Mouse (Mus musculus): ENCODE results near the gene Myrip.
"Not testable (repeated sequence)": the region's sequence is repeated elsewhere in the genome, so short reads cannot be mapped to it uniquely, and the experiment has no call there.

The Myrip gene

GRCm38 (mm10) chr9:120301213-120301612 lies at the start of gene Myrip:
Myrip (plus strand) TSS chr9:120301513.
- DNase-seq (ENCODE audit: low read depth, low spot score): not testable (repeated sequence)

DNA sequence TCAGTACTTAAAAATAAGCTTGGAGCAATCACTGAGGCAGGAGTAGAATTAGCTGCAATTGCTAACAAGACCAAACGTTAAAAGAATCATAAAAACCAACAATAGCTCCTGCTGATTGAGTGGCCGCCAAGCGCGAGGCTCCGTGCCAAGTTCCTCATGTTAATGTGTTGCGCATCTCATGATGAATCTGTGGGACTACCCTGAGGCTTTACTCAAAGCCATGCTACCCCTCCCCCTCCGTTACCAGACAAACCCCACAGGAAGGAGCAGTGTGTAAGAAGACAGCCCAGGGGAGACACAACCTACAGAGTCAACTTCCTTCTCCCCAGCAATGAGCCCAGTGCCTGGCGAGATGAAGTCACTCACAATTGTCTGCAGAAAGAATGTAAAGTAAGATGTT lies 41.5 kb upstream of the Myrip start:
- DNase-seq (ENCODE audit: low read depth, low spot score): peak; percentile 35

DNA sequence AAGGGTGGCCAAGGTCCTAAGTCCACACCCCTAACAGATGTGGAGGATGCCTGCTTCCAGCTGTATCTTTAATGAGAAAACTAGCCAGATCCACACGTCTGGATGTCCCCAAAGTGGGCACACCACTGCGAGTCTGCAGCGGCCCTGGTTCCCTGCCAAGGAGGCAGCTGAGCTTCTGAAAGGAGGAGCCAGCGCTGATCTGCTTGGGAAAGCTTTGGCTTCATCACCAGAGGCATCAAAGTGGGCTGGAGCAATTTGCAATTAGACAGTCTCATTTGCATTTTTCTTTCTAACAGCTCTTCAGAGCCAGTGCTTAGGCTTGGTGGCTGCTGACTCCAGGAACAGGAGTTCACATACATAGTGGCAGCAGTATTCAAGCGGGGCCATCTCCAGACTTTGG lies 37.3 kb upstream of the Myrip start:
- no peak for DNase-seq (ENCODE audit: low read depth, low spot score)

DNA sequence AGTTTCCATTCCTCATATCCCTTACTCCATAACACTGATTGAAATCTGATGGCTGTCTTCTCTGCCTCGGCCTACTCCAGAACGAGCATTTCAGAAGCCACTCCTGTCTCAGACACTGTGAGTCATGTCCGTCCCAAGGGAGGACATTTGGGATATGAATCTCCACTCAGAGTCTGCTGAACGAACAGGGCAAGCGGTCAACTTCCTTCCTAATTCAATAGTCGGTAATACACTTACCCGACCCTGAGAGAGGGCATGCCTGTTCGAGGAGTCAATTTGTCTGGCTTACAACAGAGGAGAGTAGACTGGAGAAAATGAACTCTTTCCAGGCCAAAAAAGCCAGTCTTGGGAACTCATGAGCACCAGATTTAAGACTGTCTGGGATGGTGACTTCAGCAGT lies 28.2 kb upstream of the Myrip start:
- no peak for DNase-seq (ENCODE audit: low read depth, low spot score)

GRCm38 (mm10) chr9:120275226-120275625 lies 26.1 kb upstream of the Myrip start:
- DNase-seq (ENCODE audit: low read depth, low spot score): no peak

GRCm38 (mm10) chr9:120281147-120281546 lies 20.2 kb upstream of the Myrip start:
- no peak for DNase-seq (ENCODE audit: low read depth, low spot score)

- DNase-seq (ENCODE audit: low read depth, low spot score): no peak
Observed at GRCm38 (mm10) chr9:120282461-120283047, 18.8 kb upstream of the Myrip start.

DNA sequence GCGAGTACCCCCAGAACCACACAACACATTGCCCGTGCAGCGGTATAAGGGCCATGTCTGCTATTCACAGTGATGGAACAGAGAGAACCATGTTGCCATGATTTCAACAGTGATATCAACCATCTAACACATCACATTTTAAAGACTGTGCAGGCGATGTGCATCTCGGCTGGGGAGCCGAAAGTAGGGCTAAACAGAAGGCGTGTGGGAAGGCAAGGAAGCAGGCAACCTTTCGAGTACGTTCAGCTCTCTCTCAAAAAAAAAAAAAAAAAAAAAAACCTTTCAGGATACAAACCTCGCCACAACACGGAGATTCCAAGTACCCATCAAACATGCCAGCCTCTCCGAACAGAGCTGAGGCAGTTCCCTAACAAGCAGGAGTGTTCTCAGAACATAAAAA lies 17.8 kb upstream of the Myrip start:
- no peak for DNase-seq (ENCODE audit: low read depth, low spot score)

DNA sequence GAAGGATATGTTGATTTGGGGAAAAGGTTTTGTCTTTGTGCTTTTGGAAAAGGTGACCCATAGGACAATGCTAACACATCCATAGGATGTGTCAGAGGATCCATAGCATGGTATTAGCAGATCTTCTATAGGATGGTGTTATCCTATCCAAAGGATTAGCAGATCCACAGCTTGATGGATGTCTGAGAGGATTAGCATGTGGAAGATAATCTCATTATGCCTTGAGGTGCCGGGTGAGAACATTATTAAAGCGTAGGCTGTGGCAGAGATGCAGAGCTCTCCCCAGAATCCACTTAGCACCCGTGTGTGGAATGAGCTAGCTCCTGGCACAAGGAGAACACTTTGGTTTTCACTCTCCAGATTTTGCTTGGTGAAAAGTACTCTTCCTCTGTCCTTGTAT lies 13.3 kb upstream of the Myrip start:
- DNase-seq (ENCODE audit: low read depth, low spot score): no peak

GRCm38 (mm10) chr9:120290375-120290774 lies 10.9 kb upstream of the Myrip start:
- no peak for DNase-seq (ENCODE audit: low read depth, low spot score)

GRCm38 (mm10) chr9:120292488-120292887 lies 8.8 kb upstream of the Myrip start:
- DNase-seq (ENCODE audit: low read depth, low spot score): no peak

DNA sequence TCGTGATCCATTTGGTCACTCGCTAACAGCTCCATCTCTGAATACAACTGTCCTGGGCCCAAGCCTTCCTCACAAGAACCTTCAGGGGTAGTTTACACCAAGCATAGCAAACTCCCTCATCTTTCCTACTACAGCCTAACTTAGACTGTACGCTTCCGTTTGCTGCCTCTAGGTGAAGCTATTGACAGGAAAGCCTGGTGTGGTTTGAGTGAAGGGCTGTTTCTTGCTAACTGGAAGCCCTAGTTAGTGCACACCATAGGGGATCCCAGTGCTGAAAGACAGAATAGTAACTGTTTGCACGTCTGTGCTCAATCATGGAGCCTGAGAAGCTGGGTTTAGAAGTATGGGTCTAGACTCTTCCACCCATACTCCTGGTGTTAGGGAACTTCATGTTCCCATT lies 5.8 kb upstream of the Myrip start:
- no peak for DNase-seq (ENCODE audit: low read depth, low spot score)

DNA sequence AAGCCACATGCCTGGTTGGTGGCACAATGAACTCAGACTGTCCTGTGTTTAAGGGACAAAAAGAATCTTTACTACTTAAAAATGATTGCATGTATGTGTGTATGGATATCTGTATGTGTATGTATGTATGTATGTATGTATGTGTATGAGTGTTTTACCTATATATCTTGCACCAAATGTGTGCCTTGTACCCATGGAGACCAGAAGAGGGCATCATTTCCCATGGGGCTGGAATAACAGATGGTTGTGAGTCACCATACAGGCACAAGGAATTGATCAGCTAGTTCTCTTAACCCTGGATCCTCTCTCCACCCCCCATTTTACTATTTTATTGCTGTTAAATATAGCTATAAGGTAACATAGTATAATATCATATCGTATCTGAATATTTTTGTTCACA lies 4.4 kb upstream of the Myrip start:
- DNase-seq (ENCODE audit: low read depth, low spot score): peak; percentile 4

GRCm38 (mm10) chr9:120299429-120299828 lies 1.9 kb upstream of the Myrip start:
- peak; percentile 5 for DNase-seq (ENCODE audit: low read depth, low spot score)

- DNase-seq (ENCODE audit: low read depth, low spot score): no peak
Observed at GRCm38 (mm10) chr9:120302980-120303452, 1.7 kb downstream of the Myrip start.

DNA sequence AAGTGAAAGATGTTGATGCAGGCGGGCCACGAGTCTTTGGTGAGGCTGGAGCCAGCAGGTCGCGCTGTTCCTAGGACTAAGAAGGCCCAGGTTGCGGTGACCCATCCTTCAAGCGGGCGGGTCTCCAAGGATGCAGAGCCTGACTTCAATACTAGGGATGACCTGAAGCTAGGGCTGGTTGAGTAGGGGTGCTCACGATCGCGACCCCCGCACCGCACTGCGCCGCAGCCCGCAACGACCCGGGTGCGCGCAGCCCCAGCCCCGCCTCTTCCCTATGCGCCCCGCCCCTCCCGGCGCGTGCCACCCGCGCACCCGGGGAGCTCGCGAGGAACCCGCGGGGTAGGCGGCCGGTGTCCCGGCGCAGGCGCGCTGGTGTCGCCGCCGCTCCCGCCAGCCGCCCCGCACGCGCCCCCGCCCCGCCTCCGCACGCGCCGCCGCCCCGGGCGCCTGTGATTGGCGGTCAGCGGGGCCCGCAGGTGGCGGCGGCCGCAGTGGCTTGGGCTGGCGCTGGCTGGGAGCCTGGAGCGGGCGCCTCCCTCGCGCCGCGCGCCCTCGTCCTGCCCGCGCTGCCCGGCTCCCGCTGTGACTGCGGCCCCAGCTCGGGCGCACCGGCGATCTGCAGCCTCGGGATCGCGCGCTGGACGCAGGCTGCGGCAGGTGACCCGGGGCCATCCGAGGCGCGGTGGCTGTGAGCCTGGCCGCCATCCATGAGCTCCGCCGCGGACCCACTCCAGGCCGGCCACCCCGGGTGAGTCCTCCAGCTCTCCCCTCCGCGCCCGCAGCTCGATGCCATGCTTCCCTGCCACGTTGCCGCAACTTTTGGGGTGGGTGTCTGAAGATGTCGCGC lies 2.4 kb downstream of the Myrip start:
- no peak for DNase-seq (ENCODE audit: low read depth, low spot score)

GRCm38 (mm10) chr9:120304300-120305137 lies 3.2 kb downstream of the Myrip start:
- DNase-seq (ENCODE audit: low read depth, low spot score): no peak

DNA sequence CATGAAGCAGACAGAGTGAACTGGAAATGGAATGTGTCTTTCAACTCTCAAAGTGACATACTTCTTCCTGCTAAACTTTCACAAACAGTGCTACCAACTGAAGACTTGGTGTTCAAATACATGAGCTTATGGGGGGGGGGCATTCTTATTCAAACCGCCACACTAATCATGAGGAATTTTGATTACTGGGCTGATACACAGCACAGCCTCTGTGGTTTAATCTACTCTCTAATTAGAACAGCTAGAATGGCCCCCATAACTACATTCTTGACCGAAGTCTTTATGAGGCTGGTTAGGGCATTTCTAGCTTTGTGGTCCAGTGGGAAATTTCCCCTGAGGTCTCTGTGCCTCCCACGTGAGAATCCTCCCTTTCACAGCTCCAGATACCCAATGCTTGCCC lies 13.9 kb downstream of the Myrip start:
- no peak for DNase-seq (ENCODE audit: low read depth, low spot score)

GRCm38 (mm10) chr9:120319099-120319498 lies 17.8 kb downstream of the Myrip start:
- DNase-seq (ENCODE audit: low read depth, low spot score): no peak

- DNase-seq (ENCODE audit: low read depth, low spot score): no peak
Observed at GRCm38 (mm10) chr9:120320573-120320972, 19.3 kb downstream of the Myrip start.

- DNase-seq (ENCODE audit: low read depth, low spot score): no peak
Observed at GRCm38 (mm10) chr9:120322702-120323426, 21.6 kb downstream of the Myrip start.

GRCm38 (mm10) chr9:120331048-120331447 lies 29.7 kb downstream of the Myrip start:
- DNase-seq (ENCODE audit: low read depth, low spot score): not testable (repeated sequence)
